Mouse (Mus musculus): ENCODE results near the gene Gatad2a. TPM values are rescaled to one million over a fixed set of nuclear protein-coding genes. Genes with fewer than 3 reads are reported as not detected.

The Gatad2a gene
- polyA plus RNA-seq, 1 experiment from 2014 or later, result 26.8 TPM

GRCm38 (mm10) chr8:69870003-69870765 lies 126.0 kb downstream of the Gatad2a start:
- no peaks in the 10 kb centered on the region; the same call in 1 of the 2 replicates for H3K4me1 ChIP-seq (ENCODE audit: control insufficient read depth, insufficient read depth, low read length)
- peaks cover 2% of the 10 kb centered on the region; the same call in 1 of the 2 replicates for H3K27me3 ChIP-seq (ENCODE audit: control insufficient read depth, insufficient read depth, low read length)
- ATAC-seq (replicated peaks; ENCODE audit: extremely low read depth, insufficient read depth, low FRiP score), result no peak
- H3K9me3 ChIP-seq (replicated peaks; ENCODE audit: control insufficient read depth, low read length), result no peaks in the 10 kb centered on the region
- H3K36me3 ChIP-seq (ENCODE audit: control insufficient read depth, insufficient read depth), result no peaks in the 10 kb centered on the region
- H3K9ac ChIP-seq (ENCODE audit: low read length), result no peak overlapping the region
- no peak overlapping the region for H3K4me3 ChIP-seq (ENCODE audit: low read length)
- WGBS, result 80% methylated on average over 11 of the region's 11 CpGs
- no peak overlapping the region for H3K4me2 ChIP-seq (ENCODE audit: low read depth, low read length)
- no peak overlapping the region for H3K27ac ChIP-seq (ENCODE audit: low read length)

- Histone ChIP-seq H3K27ac (ENCODE audit: low read length) (no peak overlapping the region), H3K4me2 (ENCODE audit: low read depth, low read length) (no peak overlapping the region), H3K4me3 (ENCODE audit: low read length) (no peak overlapping the region), H3K36me3 (ENCODE audit: control insufficient read depth, insufficient read depth) (no peaks in the 10 kb centered on the region), H3K4me1 (ENCODE audit: control insufficient read depth, insufficient read depth, low read length) (no peaks in the 10 kb centered on the region; the same call in 1 of the 2 replicates), H3K9ac (ENCODE audit: low read length) (no peak overlapping the region), H3K9me3 (replicated peaks; ENCODE audit: control insufficient read depth, low read length) (no peaks in the 10 kb centered on the region), H3K27me3 (ENCODE audit: control insufficient read depth, insufficient read depth, low read length) (no peaks in the 10 kb centered on the region)
- WGBS, result 62% methylated on average over 5 of the region's 5 CpGs
- no peak for ATAC-seq (replicated peaks; ENCODE audit: extremely low read depth, insufficient read depth, low FRiP score)
Measured at GRCm38 (mm10) chr8:69867696-69868326, 128.4 kb downstream of the Gatad2a start.

GRCm38 (mm10) chr8:69864180-69864579 lies 132.0 kb downstream of the Gatad2a start:
- 74% methylated on average over 5 of the region's 5 CpGs for WGBS
- no peaks in the 10 kb centered on the region for H3K36me3 ChIP-seq (ENCODE audit: control insufficient read depth, insufficient read depth)
- no peaks in the 10 kb centered on the region for H3K9me3 ChIP-seq (replicated peaks; ENCODE audit: control insufficient read depth, low read length)
- no peak for ATAC-seq (replicated peaks; ENCODE audit: extremely low read depth, insufficient read depth, low FRiP score)
- no peak overlapping the region for H3K4me3 ChIP-seq (ENCODE audit: low read length)
- H3K27me3 ChIP-seq (ENCODE audit: control insufficient read depth, insufficient read depth, low read length), result no peaks in the 10 kb centered on the region
- no peak overlapping the region for H3K27ac ChIP-seq (ENCODE audit: low read length)
- no peaks in the 10 kb centered on the region; the same call in 1 of the 2 replicates for H3K4me1 ChIP-seq (ENCODE audit: control insufficient read depth, insufficient read depth, low read length)
- H3K9ac ChIP-seq (ENCODE audit: low read length), result no peak overlapping the region
- no peak overlapping the region for H3K4me2 ChIP-seq (ENCODE audit: low read depth, low read length)

GRCm38 (mm10) chr8:69863387-69864020 lies 132.7 kb downstream of the Gatad2a start:
- H3K4me3 ChIP-seq (ENCODE audit: low read length), result no peak overlapping the region
- no peak overlapping the region for H3K9ac ChIP-seq (ENCODE audit: low read length)

GRCm38 (mm10) chr8:69861251-69861650 lies 134.9 kb downstream of the Gatad2a start:
- 72% methylated on average over 2 of the region's 2 CpGs for WGBS
- Histone ChIP-seq H3K27me3 (ENCODE audit: control insufficient read depth, insufficient read depth, low read length) (no peaks in the 10 kb centered on the region), H3K27ac (ENCODE audit: low read length) (no peak overlapping the region), H3K36me3 (ENCODE audit: control insufficient read depth, insufficient read depth) (no peaks in the 10 kb centered on the region), H3K9ac (ENCODE audit: low read length) (no peak overlapping the region), H3K4me1 (ENCODE audit: control insufficient read depth, insufficient read depth, low read length) (no peaks in the 10 kb centered on the region), H3K4me3 (ENCODE audit: low read length) (no peak overlapping the region), H3K9me3 (replicated peaks; ENCODE audit: control insufficient read depth, low read length) (no peaks in the 10 kb centered on the region), H3K4me2 (ENCODE audit: low read depth, low read length) (no peak overlapping the region)
- no peak for ATAC-seq (replicated peaks; ENCODE audit: extremely low read depth, insufficient read depth, low FRiP score)

More at GRCm38 (mm10) chr8:69863387-69864020, 132.7 kb downstream of the Gatad2a start:
- Histone ChIP-seq H3K4me1 (ENCODE audit: control insufficient read depth, insufficient read depth, low read length) (no peaks in the 10 kb centered on the region; the same call in 1 of the 2 replicates), H3K27me3 (ENCODE audit: control insufficient read depth, insufficient read depth, low read length) (no peaks in the 10 kb centered on the region), H3K4me2 (ENCODE audit: low read depth, low read length) (no peak overlapping the region), H3K9me3 (replicated peaks; ENCODE audit: control insufficient read depth, low read length) (no peaks in the 10 kb centered on the region), H3K27ac (ENCODE audit: low read length) (no peak overlapping the region), H3K36me3 (ENCODE audit: control insufficient read depth, insufficient read depth) (no peaks in the 10 kb centered on the region)
- no peak; the same call in 1 of the 2 replicates for ATAC-seq (replicated peaks; ENCODE audit: extremely low read depth, insufficient read depth, low FRiP score)
- WGBS, result 76% methylated on average over 5 of the region's 5 CpGs

- H3K27ac ChIP-seq (ENCODE audit: low read length), result no peak overlapping the region
Measured at GRCm38 (mm10) chr8:69860807-69861206, 135.4 kb downstream of the Gatad2a start.

More at GRCm38 (mm10) chr8:69860807-69861206, 135.4 kb downstream of the Gatad2a start:
- no peaks in the 10 kb centered on the region for H3K4me1 ChIP-seq (ENCODE audit: control insufficient read depth, insufficient read depth, low read length)
- WGBS, result 68% methylated on average over 4 of the region's 4 CpGs
- no peaks in the 10 kb centered on the region for H3K9me3 ChIP-seq (replicated peaks; ENCODE audit: control insufficient read depth, low read length)
- H3K36me3 ChIP-seq (ENCODE audit: control insufficient read depth, insufficient read depth), result no peaks in the 10 kb centered on the region
- H3K9ac ChIP-seq (ENCODE audit: low read length), result no peak overlapping the region
- no peak overlapping the region for H3K4me3 ChIP-seq (ENCODE audit: low read length)
- ATAC-seq (replicated peaks; ENCODE audit: extremely low read depth, insufficient read depth, low FRiP score), result no peak
- H3K27me3 ChIP-seq (ENCODE audit: control insufficient read depth, insufficient read depth, low read length), result no peaks in the 10 kb centered on the region
- H3K4me2 ChIP-seq (ENCODE audit: low read depth, low read length), result no peak overlapping the region

Other genes with a start within 250 kb of the Gatad2a start
- gene Zfp963, start 246.4 kb downstream of the Gatad2a start, polyA plus RNA-seq (2015; fragmentation: Nextera tagmentation; extraction: Ambion mirVana), result 3.9 and 5.1 TPM in 2 replicates
- gene Gm20422, start 221.5 kb downstream of the Gatad2a start, polyA plus RNA-seq (2015; fragmentation: Nextera tagmentation; extraction: Ambion mirVana), result 0.25 TPM in 1 of 2 replicates, not detected in the other
- 29.3 TPM in 2 replicates for gene Atp13a1, start 205.2 kb downstream of the Gatad2a start, polyA plus RNA-seq (2015; fragmentation: Nextera tagmentation; extraction: Ambion mirVana)
- gene Zfp866, start 205.2 kb downstream of the Gatad2a start, polyA plus RNA-seq (2015; fragmentation: Nextera tagmentation; extraction: Ambion mirVana), result 18.0 and 20.3 TPM in 2 replicates
- 9.3 and 9.8 TPM in 2 replicates for gene Gmip, start 187.7 kb downstream of the Gatad2a start, polyA plus RNA-seq (2015; fragmentation: Nextera tagmentation; extraction: Ambion mirVana)
- gene Lpar2, start 174.0 kb downstream of the Gatad2a start, polyA plus RNA-seq (2015; fragmentation: Nextera tagmentation; extraction: Ambion mirVana), result 0.20 and 0.21 TPM in 2 replicates
- 4.1 and 5.4 TPM in 2 replicates for gene Pbx4, start 163.9 kb downstream of the Gatad2a start, polyA plus RNA-seq (2015; fragmentation: Nextera tagmentation; extraction: Ambion mirVana)
- gene Cilp2, start 108.7 kb downstream of the Gatad2a start, polyA plus RNA-seq (2015; fragmentation: Nextera tagmentation; extraction: Ambion mirVana), result 0.29 and 0.47 TPM in 2 replicates
- 1.1 and 2.0 TPM in 2 replicates for gene Tssk6, start 94.2 kb downstream of the Gatad2a start, polyA plus RNA-seq (2015; fragmentation: Nextera tagmentation; extraction: Ambion mirVana)
- gene Ndufa13, start 93.8 kb downstream of the Gatad2a start, polyA plus RNA-seq (2015; fragmentation: Nextera tagmentation; extraction: Ambion mirVana), result 372 and 379 TPM in 2 replicates
- gene Yjefn3, start 93.7 kb downstream of the Gatad2a start, polyA plus RNA-seq (2015; fragmentation: Nextera tagmentation; extraction: Ambion mirVana), result 8.2 and 8.7 TPM in 2 replicates
- gene Mau2, start 46.4 kb upstream of the Gatad2a start, polyA plus RNA-seq (2015; fragmentation: Nextera tagmentation; extraction: Ambion mirVana), result 38.4 and 42.9 TPM in 2 replicates
- gene Sugp1, start 46.4 kb upstream of the Gatad2a start, polyA plus RNA-seq (2015; fragmentation: Nextera tagmentation; extraction: Ambion mirVana), result 30.0 and 30.4 TPM in 2 replicates
- gene Tm6sf2, start 76.5 kb upstream of the Gatad2a start, polyA plus RNA-seq (2015; fragmentation: Nextera tagmentation; extraction: Ambion mirVana), result 0.96 and 1.4 TPM in 2 replicates
- 0.04 TPM in 1 of 2 replicates, not detected in the other for gene Hapln4, start 87.1 kb upstream of the Gatad2a start, polyA plus RNA-seq (2015; fragmentation: Nextera tagmentation; extraction: Ambion mirVana)
- 0.13 and 0.22 TPM in 2 replicates for gene Ncan, start 124.5 kb upstream of the Gatad2a start, polyA plus RNA-seq (2015; fragmentation: Nextera tagmentation; extraction: Ambion mirVana)
- gene Nr2c2ap, start 134.9 kb upstream of the Gatad2a start, polyA plus RNA-seq (2015; fragmentation: Nextera tagmentation; extraction: Ambion mirVana), result 35.7 and 37.8 TPM in 2 replicates
- gene Rfxank, start 142.8 kb upstream of the Gatad2a start, polyA plus RNA-seq (2015; fragmentation: Nextera tagmentation; extraction: Ambion mirVana), result 18.9 and 21.0 TPM in 2 replicates
- gene Borcs8, start 143.1 kb upstream of the Gatad2a start, polyA plus RNA-seq (2015; fragmentation: Nextera tagmentation; extraction: Ambion mirVana), result 38.0 and 40.1 TPM in 2 replicates
- 0.51 and 1.1 TPM in 2 replicates for gene Mef2b, start 143.3 kb upstream of the Gatad2a start, polyA plus RNA-seq (2015; fragmentation: Nextera tagmentation; extraction: Ambion mirVana)
- gene Tmem161a, start 176.0 kb upstream of the Gatad2a start, polyA plus RNA-seq (2015; fragmentation: Nextera tagmentation; extraction: Ambion mirVana), result 88.9 and 103 TPM in 2 replicates
- 11.7 and 13.7 TPM in 2 replicates for gene Slc25a42, start 215.9 kb upstream of the Gatad2a start, polyA plus RNA-seq (2015; fragmentation: Nextera tagmentation; extraction: Ambion mirVana)
- gene Sugp2, start 237.8 kb upstream of the Gatad2a start, polyA plus RNA-seq (2015; fragmentation: Nextera tagmentation; extraction: Ambion mirVana), result 25.7 and 28.1 TPM in 2 replicates
- 19.6 and 22.1 TPM in 2 replicates for gene Armc6, start 238.1 kb upstream of the Gatad2a start, polyA plus RNA-seq (2015; fragmentation: Nextera tagmentation; extraction: Ambion mirVana)